Mouse (Mus musculus): ENCODE data around the gene Scrn3. TPM values are rescaled to one million over a fixed set of nuclear protein-coding genes. Genes with fewer than 3 reads are reported as not detected.

Scrn3 gene
- total RNA-seq, 2 experiments from 2014 or later, result 22.6 to 22.9 TPM

DNA sequence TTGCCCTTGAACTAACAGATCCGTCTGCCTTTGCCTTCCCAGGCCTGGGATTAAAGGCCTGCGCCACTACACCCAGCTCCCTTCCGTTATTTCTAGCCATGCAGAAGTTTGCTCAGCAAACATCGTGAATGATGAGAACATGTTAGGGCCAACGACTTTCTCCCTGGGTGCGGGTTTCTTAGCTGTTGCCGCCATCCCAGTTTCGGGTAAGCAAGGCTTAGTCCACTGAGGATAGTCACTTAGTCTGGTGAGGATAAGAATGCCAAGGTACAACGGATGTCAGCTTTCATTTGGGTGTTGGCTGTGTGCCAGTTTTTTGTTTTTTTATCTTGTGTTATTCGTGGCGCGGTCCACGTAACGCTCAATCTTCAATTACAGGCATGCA, 708 bp downstream of the Scrn3 start:
- DNase-seq (ENCODE audit: low spot score in 2 of 2), result peak in 1 of 2 experiments; percentile 43

DNA sequence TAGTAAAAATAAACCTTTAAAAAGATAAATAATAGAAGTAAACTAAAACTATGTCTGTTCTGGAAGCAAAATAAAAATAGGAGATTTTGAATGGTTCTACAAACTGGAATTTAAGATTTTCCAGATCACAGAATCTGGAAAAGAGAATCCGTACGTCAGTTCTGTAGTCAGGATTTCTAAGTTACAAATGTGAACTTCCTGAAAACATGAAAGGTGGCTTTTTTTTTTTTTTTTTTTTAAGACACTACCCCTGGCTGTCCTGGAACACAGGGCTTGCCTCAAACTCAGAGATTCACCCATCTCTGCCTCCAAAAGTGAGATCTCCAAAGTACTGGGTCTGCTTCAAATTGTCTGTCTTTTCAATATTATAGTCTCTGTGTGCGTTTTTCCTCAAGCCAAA, 1.9 kb downstream of the Scrn3 start:
- DNase-seq (ENCODE audit: low spot score in 2 of 2), result no peak

DNA sequence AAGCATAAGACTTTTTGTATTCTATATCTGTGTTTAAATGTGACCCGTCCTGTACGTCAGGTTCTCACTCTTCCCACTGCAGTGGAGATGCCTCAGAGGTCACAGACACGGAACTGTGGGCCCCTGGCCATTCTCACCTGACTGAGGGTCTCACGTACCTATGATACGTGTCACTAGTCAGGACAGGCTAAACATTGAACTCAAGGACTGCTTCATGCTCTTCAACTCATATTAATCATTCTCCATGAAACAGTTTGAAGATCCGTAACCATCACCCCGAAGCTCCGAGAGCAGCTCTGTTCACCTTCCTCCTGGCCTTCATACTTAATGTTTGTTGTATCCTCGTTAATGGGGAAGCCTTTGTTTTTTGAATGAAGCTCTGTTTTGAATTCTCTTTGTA, 5.0 kb downstream of the Scrn3 start:
- no peak for DNase-seq (ENCODE audit: low spot score in 2 of 2)

DNA sequence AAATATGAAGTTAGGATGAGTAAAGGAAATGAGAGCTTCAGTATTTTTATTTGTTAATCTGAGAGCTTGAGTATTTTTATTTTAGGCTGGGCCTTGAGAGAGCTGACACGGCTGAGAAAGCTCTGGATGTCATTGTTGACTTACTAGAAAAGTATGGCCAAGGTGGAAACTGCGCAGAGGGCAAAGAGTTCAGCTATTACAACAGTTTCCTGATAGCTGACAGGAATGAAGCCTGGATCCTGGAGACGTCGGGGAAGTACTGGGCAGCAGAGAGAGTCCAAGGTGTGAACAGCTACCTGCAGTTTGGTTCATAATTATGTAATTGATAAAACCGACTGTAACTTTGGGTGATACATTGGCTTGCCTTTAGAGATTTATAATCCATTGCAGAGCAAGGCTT, 6.8 kb downstream of the Scrn3 start:
- DNase-seq (ENCODE audit: low spot score in 2 of 2), result no peak

DNA sequence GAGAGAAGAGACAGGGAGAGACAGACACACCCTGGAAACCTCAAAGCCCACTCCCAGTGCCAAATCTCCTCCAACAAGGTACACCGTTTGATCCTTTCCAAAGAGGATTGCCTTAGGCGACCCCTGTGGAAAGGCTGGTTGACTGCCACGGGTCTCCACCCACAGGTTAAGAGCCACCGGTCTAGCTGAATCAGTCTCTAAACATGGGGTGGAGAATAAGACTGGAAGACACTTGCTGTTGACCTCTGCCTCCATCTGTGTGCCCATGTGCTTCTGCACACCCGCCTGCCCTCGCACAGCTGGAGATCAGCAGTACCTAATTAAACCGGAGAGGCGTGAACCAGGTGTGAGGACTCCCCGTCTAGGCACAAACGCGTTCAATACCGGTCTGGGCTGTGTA, 10.6 kb downstream of the Scrn3 start:
- DNase-seq (ENCODE audit: low spot score in 2 of 2), result no peak

DNA sequence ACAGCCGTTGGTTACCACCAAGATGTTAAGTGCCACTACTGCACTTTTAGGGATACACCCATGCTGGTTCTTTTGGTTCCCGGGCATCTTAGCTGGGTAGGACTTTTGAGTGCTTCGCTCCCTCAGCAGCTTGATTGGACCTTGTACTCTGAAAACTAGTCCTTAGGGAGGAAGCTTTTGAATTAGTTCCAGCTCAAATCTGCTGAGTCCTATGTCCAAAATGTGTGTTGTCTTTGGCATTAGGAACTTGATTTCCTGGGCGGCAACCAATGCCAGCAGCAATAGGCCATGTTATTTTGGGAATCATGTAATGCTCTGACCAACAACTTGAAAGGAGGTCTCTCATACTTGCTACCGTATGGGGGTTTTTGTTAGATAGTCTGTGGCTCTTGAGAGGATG, 13.5 kb downstream of the Scrn3 start:
- no peak for DNase-seq (ENCODE audit: low spot score in 2 of 2)

DNA sequence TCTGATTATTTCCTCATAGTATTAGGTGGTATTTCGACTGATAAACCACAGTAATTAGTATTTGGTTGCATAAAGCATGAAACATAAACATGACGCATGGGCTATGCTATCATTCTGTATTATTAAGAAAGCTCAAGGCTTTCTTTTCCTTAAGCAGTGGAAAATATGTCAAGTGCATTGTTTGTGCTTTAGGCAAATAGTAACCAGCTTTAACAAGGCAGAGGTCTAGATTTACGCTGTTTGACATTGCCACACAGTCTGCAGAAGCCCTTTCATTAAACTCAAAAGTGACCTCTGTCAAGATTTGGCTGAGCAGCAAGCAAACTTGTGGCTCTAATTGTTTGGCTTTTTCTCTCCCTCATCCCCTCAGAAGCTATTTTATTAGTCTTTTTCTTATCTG, 23.5 kb downstream of the Scrn3 start:
- no peak for DNase-seq (ENCODE audit: low spot score in 2 of 2)

DNA sequence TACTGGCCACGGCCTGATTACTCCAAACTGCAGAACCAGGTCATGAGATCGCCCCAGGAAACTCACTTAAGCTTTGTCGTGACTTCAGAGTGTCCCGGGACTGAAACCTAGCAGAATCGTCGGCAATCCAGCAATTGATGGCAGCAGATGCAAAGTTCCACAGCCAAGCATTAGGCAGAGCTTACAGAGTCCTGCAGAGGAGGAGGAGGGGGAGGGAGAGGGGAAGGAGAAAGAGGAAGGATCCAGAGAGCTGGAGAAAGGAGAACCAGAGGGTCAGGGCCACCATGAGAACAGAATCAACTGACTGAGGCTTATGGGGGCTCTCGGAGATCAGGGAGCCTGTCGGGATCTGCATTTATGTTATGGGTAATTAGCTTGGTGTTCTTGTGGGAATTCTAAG, 26.0 kb downstream of the Scrn3 start:
- no peak for DNase-seq (ENCODE audit: low spot score in 2 of 2)

DNA sequence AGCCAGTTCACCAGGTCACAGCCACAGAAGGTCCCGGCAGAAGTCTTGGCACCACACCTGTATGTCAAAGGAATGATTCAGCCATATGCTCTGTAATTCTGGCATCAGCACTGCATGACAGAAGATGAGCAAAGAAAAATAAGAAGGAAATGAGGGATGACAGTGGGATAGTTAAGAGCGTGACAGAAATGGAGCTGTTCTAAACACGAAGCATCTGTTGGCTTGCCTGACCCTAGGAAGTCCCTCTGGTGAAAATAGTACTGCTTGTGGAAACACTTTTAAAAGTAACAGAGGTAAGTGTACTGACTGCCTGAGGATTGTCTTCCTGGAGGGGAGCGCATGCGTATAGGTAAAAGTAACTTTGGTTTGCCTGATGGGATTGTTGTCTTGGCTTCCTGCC, 31.3 kb downstream of the Scrn3 start:
- DNase-seq (ENCODE audit: low spot score in 2 of 2), result no peak

DNA sequence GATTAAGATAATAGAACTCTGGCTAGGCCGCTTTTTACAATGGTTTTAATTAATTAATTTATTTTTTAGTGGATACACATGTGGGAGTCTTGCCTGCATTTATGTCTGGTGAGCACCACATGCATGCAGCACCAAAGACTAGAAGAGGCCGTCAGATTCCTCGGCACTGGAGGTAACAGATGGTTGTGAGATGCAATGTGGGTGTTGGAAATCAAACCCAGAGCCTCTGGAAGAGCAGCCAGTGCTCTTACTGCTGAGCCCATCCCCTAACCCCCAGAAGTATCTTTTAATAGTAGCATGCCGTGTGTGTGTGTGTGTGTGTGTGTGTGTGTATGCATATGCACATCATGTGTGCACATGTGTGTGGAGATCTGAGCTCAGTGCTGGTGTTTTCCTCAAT, 32.8 kb downstream of the Scrn3 start:
- DNase-seq (ENCODE audit: low spot score in 2 of 2), result peak; percentile 34 to 74

DNA sequence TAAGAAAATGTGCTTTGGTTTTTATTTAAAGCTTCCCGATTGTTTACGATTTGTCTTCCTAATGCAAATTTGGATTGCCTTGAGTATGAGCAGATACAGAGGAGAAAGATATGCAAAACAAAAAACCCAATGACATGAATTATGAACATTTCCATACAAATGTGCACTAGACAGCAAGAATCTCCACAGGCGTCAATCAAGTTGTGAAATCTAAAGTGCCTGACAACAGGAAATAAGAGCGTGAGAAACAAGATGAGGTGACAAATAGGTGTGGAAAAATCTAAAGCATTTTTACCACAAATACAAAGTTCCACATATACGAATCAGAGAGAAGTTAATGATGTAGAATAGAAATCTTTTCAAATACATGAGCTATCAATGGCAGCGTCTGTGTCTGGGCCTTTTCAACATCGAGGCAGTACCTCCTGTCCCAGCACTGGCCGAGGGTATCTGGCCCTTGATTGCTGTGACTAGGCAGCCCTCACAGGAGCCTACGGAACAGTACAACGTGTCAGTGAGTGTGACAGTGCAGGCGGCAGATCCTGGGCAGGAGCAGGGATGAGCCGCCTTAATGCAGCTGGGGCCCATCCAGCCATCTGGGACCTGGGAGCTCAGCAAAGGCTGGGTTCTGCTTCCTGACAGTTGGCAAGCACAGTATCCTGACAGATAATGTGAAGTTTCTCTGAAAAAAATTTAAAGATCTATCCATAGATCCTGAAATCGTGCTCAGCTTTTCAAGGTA, 34.1 kb downstream of the Scrn3 start:
- DNase-seq (ENCODE audit: low spot score in 2 of 2), result peak; percentile 75 to 88

DNA sequence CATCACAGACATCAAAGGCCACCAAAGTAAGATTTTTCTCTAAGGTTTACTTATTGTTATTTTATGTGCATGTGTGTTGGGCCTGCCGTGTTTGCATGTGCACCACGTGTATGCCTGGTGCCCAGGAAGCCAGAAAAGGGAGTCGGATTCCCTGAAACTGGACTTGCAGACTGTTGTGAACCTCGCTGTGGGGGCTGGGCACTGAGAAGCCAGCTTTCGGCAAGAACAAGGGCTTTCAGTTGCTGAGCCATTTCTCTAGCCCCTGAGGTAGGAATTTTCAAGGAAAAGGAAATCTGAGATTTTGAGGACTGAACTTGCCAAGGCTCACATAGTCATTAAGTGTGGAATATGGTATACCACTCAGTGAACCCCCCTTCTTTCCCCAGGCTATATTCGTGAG, 34.7 kb downstream of the Scrn3 start:
- no peak for DNase-seq (ENCODE audit: low spot score in 2 of 2)

DNA sequence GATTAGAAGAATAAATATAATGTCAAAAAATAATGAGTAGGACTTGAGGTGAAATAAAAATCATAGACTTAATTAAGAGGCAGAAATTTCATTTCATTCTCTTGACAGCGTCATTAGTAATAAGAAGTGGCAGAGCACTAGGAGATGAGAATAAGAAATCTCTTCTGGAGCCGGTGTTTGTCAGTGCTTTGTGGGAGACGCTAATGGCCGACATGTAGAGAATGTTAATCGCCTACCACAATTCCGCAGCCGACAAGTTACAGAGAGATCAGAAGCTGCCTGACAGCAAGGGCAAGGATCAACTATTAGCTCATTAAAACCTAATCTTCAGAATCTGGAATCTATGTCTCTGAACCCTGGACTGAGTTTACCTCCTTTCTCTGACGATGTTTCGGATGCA, 35.4 kb downstream of the Scrn3 start:
- DNase-seq (ENCODE audit: low spot score in 2 of 2), result no peak

DNA sequence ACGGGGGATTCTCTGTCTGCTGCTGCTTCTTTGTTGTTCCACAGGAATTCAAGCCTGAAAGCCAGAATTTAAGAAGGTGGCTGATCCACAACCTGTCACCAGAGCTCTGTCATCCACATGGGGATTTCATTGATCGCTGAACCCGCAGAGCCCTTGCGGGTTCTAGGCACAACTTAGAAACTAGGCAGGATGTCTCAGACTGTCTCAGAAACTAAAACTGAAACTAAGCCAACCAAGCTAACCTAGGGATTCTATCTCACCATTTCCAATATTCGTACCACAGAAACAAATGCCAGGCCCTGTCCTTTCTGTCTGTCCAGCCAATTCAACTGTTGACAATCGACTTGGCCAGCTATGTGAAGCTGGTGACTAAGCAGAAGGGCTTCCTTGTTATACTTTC, 35.8 kb downstream of the Scrn3 start:
- DNase-seq (ENCODE audit: low spot score in 2 of 2), result no peak

DNA sequence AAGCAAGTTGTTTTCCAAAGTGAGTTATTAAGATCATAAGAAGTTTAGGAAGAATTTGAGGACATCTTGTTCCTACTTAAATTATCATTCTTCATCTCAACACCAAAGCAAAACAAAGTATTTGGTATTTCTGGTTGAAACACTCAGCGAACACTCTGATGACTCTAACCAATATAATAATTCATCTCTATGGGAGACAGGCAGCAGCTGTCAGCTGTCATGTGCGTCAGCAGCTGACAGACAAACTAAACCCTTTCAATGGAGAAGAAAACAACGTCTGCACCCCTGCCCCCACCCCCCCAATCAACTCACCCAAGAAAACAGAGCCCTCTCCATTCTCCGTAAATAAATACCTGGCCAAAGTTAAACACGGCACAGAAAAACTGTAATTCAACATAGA, 39.1 kb downstream of the Scrn3 start:
- DNase-seq (ENCODE audit: low spot score in 2 of 2), result peak; percentile 29 to 68

DNA sequence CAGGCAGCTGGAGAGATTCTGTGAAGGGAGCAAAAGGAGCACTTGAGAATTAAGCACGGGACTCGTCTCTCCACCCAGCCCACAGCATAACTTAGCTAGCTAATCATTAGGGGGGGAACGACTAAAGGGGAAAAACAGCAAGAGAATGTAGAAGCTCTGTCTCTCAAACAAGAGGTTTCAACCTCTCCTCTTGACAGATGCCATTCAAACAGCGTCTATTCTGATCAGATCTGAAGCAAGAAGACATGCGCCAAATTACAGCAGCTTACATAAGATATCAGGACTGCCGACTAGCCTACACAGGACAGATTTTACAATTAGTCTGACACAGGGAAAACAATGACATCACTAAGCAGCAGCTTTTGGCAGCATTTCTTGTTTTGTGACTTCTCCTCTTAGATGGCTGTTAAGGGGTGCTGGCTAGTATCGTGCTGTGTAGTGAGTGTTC, 39.5 kb downstream of the Scrn3 start:
- DNase-seq (ENCODE audit: low spot score in 2 of 2), result peak; percentile 64 to 85

DNA sequence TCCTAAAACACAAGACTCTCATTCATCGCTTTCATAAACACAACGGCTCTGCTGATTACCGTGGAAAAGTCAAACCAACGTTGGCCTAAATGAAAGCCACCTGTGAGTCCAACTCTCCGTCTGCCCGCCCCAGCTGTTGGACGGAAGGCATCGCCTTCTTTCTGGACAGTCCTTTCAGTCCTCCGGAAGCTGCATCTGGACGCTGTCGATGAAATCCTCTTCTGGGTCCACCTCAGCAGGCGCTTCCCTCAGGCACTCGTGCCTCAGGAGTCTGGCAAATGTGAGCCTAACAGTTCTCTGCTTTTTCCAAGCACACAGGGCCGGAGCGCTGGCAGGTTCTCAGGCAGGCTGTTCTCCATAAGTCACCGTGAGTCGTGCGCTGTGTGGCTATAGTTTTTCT, 44.6 kb downstream of the Scrn3 start:
- DNase-seq (ENCODE audit: low spot score in 2 of 2), result no peak

DNA sequence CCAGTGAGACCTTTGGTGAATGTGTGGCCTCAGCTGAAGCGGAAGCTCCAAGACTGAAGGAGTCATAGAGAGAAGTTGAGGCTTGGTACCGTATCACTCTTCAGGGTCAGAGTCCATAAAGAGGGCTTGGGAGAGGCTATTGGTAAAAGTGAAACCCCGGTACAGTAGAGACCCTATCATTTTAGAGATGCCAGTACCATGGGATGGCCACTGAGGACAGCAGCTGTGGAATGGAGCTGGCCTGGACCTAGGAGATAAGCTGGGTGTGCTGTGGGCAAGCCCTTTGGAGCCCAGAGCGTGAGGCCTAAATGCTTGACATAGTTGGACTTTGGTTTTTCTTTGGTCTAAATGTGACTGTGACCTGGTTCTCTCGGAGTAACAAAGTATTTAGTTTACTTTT, 47.5 kb downstream of the Scrn3 start:
- DNase-seq (ENCODE audit: low spot score in 2 of 2), result no peak

DNA sequence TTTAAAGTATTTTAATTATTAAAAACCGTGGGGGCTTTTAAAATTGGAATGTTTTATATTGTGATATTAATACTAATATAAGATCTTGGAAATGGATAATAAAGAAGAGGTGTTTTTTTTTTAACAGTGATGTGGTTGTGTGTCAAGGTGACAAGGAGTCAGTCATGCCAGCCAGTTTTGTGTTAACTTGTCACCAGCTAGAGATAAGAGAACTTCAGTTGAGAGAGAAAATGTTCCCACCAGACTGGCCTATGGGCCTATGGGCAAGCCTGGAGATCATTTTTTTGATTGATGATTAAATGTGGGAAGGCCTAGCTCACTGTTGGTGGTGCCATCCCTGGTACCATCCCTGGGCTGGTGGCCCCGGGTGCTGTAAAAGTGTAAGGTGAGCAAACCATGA, 48.1 kb downstream of the Scrn3 start:
- DNase-seq (ENCODE audit: low spot score in 2 of 2), result no peak

DNA sequence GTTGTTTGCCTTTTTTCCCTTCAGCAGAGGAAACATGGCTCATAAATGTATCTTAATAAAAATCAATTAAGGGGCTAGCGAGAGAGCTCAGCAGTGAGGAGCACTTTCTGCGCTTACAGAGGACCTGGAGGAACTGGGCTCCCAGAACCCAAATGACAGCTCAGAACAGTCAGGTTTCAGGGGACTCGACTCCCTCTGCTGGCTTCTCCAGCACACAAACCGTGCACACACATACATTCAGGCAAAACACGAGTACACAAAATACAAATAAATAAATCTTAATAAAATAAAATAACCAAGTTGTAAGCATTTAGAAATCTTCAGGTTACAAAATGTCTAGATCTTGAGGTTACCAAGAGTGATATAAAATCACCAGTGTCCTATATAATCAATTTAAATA, 51.0 kb downstream of the Scrn3 start:
- no peak for DNase-seq (ENCODE audit: low spot score in 2 of 2)

DNA sequence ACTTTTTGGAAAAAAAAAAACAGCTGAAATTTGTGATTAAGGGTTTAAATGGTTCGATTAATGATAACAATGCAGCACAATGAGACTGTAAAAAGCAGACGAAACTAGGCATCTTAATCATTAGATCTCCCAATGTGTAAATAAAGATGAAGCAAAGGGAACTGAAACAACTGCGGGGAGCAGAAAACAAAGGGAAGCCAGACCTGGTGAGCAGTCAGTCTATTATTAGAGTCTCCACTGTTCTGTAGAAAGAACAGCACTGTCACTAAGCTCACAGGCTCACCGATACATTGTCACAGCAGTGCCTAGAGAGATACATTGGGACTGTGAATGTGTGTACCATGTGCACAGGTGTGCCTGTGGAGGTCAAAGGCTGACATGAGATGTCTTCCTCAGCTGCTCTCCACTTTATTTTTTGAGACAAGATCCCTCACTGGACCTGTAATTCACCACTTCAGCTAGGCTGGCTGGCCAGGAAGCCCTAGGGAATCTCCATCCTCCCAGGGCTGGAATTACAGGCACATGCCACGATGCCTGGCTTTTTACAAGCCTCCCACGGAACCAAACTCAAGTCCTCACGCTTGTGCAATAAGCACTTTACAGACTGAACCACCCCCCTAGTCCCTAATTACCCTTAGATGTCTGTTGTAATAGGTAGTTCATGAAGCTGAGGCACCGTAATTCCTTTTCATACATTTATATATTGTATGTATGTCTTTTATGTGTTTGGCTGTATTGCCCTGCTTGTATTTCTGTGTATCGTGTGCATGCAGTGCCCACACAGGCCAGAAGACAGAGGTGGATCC, 59.3 kb downstream of the Scrn3 start:
- DNase-seq (ENCODE audit: low spot score in 2 of 2), result no peak

DNA sequence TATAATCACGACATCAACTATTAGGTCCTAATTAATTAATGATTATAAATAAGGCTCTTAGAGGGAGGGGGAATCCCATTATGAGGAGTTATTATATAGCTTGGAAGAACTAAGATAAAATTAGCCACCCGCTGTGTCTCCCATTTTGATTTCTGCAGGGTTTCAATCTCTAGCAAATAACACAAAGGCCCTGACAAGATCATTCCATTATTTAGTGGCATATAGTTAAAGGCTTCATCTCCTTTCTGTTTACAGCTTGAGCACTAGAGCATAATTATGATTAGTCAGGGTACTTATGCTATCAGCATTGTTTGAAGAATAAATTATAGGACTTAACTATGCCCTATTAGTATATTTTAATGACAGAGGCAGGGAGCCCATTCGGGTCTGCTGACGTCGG, 65.9 kb downstream of the Scrn3 start:
- no peak for DNase-seq (ENCODE audit: low spot score in 2 of 2)

DNA sequence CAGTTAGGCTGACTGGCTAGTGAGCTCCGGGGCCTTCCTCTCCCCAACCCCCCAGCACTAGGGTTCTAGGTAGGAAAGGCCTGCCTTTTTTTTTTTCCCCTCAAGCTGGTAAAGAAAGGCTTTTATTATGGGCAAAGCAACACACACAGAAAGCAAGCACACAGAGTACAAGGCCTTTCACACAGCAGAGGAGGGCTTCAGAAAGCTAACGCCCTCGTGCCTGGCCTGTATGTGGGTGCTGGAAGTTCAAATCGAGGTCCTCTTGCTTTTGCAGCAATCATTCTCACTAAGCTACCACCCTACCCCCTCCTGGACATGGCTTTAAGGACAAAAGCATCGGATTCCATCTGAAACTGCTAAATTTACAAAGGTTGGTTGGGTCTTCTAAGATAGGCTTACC, 67.3 kb downstream of the Scrn3 start:
- no peak for DNase-seq (ENCODE audit: low spot score in 2 of 2)

Measured in layer of hippocampus, adult 18-20 months (tissue).